Mouse (Mus musculus) gastrocnemius, postnatal 25 days (tissue): ENCODE measurements around the gene Sult1a1. TPM values are rescaled to one million over a fixed set of nuclear protein-coding genes. Genes with fewer than 3 reads are reported as not detected.
"Not testable (repeated sequence)": the region's sequence is repeated elsewhere in the genome, so short reads cannot be mapped to it uniquely, and the experiment has no call there.

ENCODE experiments used
- DNase-seq: peaks from one replicate; pipeline ENCODE4 v3.0.0; 2022
- total RNA-seq, 2 experiments: library from RNA; stranded (reverse); gene quantifications; 1 replicate in 1 of 2; 2 replicates in 1 of 2; pipeline ENCODE4 v1.2.3; 2021

The Sult1a1 gene
- total RNA-seq, 2 experiments from 2014 or later, result 12.3 to 22.9 TPM

DNA sequence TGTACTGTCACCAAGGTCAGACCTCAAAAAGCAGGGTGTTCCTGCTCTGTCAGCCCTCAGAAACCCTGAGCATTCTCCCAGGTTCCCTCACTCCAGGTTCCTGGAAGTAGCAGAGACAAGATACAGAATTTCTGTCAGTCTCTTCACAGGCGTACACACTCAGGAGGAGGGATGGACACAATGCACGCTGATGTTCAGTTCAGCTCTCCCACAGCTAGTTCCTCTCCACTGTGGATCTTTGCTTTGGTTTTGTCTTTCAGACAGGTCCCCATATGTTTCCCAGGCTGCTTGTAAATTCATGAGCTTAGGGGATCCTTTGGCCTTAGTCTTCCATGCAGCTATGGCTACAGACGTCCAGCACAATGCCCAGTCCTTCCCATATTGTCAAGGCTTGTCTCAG, 20.7 kb upstream of the Sult1a1 start:
- DNase-seq, result no peak

DNA sequence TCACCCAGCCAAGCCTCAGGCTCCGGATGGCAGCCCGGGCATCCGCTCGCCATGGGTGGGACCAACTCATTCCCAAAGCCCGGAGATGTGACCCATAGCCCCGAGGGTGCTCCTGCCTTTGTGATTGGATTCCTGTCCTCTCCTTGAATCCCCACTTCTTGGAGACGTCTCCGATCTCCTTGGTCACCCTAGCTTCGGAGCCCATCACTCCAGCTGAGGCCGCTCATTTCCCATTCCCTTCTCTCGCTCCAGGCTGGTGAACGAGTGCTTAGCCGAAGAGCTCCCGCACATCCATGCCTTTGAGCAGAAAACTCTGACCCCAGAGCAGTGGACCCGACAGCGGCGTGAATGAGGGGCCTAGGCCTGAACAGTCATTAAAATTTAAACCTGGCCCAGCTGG, 20.1 kb upstream of the Sult1a1 start:
- no peak for DNase-seq

DNA sequence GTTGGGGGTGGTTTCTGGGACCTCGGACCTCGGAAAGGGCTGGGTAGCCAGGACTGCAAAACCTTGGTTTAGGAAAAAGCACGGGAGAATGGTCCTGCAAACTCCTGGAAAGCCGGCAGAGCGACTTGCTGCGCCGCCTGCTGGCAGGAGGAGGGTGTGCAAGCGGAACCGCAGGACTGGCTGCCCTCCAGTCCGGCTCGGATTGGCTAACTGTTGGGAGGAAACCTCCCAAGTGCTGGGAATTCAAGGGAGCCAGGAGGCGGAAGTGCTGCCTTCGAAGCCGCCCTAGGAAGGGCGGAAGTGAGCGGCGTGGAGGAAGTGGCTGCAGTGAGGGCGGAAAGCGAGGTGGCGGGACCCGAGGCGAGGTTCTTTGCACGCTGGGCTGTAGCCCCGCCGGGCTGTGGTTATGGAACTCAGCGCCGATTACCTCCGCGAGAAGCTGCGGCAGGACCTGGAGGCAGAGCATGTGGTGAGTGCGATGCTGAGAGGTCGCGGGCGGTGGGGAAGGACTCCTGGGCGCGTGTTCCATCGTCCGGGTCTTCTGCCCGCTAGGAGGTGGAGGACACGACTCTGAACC, 19.5 kb upstream of the Sult1a1 start, which contains the start of gene Slx1b:
Gene Slx1b (minus strand): TSS at position 154 of the 577 bp plus-strand sequence.
- DNase-seq, result peak; percentile 95

DNA sequence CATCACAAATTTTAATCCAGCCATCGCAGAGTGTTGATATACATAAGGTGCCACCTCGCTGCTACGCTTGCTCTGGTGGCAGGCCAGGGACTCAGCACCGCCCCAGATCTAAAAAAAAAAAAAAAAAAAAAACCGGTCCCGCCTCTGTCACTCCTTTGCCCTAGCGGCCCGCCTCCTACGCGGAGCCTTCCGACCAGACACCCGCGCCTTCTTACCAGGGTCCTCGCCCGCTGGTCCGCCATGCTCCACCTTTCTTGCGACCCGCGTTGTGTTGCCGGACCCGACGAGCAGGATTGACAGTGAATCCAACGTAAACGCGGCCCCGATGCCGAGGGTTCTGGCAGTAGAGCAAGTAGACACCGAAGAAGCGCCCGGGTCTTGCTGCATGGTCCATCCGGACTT, 19.0 kb upstream of the Sult1a1 start, which contains the start of gene Bola2:
Gene Bola2 (plus strand): TSS at position 192 of the 402 bp plus-strand sequence.
- DNase-seq, result peak; percentile 71

DNA sequence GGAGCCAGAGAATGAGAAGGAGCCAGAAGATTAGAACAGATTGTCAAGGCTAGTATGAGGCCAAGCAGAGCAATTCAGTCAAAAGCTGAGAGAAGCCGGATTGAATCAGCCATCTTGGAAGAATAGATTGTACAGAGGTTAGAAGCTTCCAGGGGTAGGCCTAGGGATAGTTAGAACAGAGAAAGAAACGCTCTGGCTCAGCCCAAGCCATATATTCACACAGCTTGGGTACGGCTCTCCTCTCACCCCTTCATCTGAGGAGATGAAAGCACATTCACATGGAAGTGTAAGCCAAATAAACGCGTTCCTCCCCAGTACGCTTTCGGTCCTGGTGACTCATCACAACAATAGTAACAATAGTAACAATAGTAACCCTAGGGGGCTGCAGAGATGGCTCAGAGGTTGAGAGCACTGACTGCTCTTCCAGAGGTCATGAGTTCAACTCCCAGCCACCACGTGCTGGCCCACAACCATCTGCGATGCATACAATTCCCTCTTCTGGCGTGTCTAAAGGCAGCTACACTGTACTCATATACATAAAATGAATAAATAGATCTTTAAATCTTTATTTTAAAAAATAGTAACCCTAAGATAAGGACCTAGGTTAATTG, 18.3 kb upstream of the Sult1a1 start:
- DNase-seq, result no peak

DNA sequence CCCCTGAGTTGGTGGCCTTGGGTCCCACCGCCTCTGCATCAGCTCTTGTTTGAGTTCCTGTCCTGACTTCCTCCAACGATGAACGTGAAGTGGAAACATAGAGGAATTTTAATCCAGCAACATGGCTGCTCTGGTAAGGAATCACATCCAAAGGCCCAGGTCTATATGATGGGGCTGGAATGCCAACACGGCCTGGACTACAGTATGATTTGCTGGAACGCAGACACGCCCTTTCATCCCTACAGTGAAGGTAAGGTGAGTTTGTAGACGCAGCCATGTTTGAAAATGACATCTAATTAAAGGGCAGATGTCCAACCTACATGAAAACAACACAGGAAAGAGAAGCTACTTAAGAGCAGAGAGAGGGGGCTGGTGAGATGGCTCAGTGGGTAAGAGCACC, 17.5 kb upstream of the Sult1a1 start:
- DNase-seq, result no peak

DNA sequence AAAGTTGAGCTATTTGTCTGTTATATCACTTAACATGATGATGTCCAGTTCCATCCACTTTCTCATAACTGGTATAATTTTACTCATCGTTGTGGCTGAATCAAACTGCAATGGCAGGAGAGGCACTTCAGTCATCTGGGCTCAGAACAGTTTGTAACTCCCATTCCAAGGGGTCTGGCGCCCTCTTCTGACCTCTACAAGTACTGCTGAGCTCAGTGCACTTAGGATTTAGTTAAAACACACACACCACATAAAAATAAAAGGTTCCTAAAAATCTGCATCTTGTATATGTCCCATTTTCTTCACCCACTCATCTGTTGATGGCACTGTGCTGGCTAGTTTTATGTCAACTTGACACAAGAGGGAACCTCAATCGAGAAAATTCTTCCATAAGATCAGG, 17.0 kb upstream of the Sult1a1 start:
- DNase-seq, result peak; percentile 66

DNA sequence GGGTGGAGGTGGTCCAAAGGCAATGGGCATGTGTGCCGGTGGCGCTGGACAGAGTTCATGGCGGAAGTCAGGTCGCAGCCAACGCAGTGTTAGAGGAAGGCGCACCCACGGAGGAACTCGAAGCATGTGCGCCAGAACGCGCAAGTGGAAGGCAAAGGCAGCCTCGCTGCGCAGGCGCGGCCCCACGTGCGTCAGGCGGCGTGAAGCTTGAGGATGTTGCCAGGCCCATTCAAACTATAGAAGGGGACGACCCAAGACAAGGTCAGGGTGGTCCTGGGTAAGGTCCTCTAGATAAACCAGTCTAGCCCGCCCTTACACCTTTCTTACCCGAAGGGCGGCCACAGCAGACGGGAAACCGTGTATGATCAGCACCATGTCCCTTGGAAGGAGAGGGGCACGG, 16.2 kb upstream of the Sult1a1 start:
- no peak for DNase-seq

DNA sequence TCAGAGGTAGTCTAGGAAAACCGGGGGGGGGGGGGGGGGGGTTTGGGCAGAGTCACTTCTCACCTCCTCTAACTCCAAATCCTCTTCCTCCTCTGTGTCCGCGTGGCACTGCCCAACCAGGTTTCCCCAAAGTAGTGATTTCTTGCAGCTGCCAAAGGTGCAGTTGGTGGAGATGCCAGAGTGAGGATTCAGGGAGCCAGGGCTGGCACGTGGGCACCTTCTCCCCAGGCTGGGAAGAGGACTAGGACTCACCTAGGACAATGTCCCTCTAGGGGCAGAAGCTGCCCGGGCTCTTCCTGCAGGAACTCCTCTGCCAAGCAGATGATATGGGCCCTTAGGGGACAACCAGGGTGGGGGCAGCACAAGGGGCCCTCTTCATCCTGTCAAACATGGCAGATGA, 15.4 kb upstream of the Sult1a1 start:
- DNase-seq, result no peak

DNA sequence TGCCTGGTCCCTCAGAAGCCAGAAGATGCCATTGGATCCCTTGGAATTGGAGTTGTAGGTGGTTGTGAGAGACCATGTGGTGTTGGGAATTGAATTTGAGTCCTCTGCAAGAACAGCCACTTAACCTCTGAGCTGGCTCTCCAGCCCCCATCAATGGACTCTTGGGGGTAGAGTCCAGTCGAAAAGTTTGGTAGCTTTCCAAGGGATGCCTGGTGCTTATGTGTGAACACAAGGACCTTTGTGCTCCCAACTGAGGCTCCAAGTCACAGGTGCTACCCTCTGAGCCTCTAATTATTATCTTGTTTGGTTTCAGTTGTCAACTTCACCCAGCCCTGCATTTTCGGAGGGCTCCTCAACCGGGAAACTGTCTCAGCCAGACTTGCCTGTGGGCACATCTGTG, 14.5 kb upstream of the Sult1a1 start:
- DNase-seq, result no peak

DNA sequence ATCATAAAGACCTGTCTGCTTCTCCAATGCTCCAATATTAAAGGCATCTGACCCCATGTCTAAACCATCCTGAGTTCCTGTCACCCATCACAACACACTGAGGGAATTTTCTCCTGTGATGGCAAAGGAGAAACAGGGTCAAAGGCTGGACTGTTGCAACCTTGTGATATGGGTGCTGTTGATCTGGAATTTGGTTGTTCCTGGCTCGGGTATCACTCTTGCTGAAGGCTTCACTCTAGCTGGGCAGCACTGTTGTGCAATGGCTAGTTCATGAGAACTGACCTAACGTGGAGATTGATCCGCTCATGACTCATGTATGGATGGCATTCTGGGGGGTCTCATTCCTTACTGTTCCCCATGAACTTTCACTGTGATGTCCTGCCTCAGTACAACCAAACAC, 12.8 kb upstream of the Sult1a1 start:
- DNase-seq, result no peak

DNA sequence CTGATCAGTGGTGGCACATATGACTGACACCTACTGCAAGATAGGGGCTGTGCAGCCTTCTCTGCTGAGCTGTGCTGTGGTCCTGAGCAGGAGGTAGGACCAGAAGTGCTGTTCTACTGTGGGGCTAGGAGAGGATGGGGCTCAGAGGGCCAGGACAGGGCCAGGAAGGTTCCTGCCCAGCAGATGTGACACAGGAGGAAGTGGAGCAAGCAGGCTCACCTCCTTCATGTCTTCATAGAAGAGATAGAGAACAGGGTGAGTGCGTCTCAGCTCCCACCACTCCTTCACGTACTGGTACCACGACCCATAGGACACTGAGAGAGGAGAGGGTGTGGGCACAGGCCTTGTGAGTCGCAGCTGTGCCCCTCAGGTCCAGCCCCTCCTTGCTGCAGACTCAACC, 11.9 kb upstream of the Sult1a1 start:
- DNase-seq, result not testable (repeated sequence)

DNA sequence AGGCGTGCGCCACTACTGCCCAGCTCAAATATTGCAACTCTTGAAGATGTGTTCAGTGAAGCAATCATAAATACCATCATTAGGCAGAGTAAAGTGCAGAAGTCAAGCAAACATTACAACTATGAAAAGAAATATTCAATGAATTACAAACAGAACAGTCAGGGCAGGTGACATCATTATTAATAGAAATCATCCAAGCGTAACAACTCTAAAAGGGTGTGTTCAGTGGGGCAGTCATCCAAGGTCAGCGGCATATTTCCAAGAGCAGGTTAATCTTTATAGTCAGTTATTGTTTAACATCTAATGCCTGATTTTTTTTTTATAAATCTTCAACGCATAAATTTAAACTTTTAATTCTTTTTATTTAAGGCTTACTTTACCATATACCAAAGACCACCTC, 5.0 kb upstream of the Sult1a1 start:
- DNase-seq, result no peak

DNA sequence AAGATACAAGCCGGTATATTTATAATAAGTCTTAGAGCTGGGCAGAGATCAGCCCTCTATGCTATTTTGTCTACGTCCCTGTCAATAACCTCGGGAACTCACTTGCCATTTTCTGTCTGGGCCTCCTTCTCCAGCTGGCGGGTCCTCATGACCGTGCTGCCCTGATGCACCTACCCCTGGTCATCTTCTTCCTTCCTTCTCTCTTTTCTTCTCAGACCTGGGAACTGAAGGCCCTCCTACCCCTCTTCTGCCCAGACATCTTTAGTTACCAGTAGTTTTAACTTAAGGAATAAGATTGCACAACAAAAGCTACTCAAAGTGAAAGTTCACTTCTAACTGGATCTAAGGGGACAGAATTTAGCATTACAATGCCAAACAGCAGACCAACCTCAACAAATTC, 3.5 kb upstream of the Sult1a1 start:
- no peak for DNase-seq

DNA sequence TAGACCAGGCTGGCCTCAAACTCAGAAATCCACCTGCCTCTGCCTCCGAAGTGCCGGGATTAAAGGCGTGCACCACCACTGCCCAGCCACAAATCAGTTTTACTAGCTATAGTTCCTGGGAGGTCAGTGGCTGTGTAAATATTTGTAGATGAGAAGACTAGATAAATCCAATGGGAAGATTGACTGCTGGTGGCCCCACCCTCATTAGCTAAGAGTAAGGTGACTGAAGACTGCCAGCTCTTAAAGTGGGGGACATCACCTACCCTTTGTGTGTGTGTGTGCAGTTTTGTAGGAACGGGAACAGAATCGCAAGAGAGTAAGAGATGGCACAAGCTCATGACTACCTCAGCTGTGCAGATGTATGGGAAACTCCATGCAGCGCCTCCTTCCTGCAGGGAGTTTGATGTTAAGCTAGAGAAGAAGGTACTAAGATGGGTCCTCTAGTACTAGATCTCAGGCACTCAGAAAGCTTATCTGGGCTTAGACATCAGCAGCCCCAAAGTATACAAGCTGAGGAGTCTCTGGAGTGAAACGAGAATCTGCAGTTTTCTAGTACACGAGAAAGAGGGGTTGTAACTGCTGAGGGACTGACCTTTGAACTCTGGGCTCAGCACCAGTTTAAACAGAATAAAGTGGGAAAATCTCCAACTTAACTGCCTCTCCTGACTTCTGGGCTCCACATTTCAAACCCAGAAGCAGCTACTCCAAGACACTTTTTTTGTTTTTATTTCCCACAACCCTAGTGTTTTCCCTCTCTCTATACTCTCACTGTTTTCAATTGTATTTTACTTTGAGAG, 2.5 kb upstream of the Sult1a1 start:
- no peak for DNase-seq

DNA sequence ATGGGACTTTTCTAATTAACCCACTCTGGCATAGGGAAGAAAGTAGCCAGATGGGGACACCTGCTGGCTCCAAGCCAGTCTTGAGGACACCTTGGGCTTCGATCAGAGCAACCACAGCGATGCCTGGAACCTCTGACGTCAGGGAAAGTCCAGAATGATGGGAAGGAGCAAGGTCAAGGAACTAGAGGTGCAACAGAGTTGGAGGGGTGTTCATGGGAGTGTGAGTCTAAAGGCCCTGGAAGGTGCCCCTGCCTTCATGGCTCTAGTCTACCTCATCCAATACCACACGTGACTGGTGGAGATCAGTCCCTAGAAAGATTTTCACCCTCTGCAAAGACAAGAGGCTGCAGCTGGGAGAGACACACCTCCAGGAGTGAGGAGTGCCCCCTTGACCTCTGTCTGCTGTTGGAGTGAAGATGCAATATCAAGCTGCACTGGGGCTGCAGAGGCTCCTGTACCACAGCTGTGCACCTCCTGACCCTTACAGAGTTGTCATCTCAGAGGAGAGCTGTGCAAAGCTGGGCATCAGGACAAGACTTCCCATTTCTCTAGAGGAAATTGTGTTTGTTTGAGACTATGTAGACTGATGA, 494 bp upstream of the Sult1a1 start:
- DNase-seq, result no peak

DNA sequence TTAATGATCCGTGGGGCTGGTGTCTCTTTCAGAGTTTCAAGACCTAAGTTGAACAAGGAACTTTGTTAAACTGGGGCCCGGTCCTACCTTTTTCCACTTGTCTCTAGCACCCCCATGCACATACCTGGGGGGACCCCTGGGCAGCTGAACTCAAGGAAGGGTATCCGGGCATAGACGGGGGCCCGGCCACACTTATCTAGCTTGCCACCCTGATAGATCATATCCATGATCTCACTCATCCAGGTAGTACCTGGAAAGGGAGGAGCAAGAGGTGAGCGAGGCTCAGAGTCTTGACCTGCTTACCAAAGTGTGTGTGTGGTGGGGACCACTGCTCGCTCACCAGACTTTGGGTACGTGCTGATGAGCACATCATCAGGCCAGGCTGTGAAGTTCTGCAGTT, 1.1 kb downstream of the Sult1a1 start:
- DNase-seq, result no peak

DNA sequence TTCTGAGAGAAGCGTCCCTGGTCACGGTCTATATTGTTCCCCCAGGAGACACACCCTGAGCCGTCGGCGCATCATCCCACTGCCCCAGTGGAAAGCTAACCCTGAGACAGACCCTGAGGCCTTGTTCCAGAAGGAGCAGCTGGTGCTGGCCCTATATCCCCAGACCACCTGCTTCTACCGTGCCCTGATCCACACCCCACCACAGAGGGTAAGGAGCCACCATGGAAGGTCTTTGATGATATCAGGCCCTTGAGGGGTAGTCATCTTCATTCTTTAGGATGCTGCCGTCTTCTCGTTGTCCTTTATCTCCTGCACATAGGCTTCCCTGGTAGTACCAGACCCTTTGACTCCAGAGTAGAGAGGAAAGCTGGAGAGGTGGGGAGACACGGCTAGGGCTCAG, 4.1 kb downstream of the Sult1a1 start:
- DNase-seq, result no peak

DNA sequence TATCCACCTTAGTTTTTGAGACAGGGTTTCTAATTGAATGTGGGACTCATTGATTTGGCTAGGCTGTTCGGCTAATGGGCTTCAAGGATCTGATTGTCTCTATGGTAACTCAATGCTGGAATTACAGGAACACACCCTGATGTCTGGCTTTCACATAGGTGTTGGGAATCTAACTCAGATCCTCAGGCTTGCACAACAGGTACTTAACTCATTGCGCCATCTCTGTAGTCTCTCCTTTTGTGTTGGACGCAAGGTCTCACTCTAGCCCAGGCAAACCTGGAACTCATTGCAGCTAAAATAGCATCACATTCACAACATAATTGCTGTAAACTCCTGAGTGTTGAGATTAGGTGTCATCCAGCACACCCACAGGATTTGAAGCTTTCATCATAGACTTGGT, 6.1 kb downstream of the Sult1a1 start:
- DNase-seq, result no peak

DNA sequence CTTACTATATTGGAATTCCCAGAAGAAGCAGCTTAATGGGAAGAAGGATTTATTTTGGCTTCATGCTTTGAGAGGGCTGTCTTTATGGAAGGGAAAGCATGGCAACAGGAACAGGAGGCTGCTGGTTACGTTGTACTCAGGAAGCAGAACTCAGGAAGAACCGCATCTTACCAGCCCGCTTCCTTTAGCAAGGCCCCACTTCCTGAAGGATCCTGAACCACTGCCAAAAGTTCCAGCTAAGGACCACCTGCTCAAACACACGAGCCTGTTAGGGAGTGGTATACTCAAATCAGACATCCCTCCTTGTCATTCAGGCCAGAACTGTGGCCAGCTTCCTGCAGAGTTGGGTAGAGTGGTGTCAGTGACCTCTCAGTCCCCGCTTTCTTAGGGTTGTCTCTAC, 7.8 kb downstream of the Sult1a1 start:
- no peak for DNase-seq

DNA sequence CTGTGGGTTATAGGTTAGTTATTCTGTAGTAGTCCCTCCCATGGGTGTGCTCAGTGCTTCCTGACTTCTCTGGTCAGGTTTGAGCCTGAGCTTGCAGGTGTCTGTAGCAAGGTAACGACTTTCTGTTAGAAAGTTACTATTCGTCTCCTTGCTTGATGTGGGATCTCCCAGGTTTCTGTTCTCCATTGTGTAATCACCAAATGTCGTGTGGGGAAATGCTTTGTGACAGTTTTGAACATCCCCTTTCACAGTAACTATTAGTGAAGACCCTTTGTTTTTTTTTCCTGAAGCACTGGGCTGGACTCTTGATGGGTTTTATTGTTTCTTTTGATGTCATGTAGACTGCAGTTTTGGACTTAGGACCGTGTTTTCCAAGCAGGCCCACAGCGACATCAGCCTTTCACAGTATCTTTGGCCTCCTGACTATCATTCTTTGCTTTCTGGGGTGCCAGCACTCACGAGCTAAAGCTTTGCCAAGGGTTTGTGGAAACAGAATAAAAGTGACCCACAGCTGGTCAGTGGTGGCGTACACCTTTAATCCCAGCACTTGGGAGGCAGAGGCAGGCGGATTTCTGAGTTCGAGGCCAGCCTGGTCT, 8.6 kb downstream of the Sult1a1 start:
- no peak for DNase-seq

DNA sequence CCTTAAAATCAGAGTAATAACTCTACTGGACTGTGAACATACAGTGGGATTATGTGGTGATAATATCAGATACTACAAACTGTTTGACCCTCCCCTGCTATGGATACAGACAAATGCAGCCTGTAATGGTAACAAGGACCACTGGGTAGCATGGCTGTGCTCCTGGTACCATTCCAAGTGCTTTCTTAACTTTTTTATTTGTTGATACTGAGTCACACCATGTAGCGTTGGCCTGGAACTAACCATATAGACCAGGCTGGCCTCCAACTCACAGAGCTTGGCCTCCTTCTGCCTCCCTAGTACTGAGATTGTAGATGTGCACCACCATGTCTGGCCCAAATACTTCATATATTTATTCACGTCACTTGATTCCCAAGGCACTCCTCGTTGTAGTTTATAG, 11.0 kb downstream of the Sult1a1 start:
- DNase-seq, result peak; percentile 38

DNA sequence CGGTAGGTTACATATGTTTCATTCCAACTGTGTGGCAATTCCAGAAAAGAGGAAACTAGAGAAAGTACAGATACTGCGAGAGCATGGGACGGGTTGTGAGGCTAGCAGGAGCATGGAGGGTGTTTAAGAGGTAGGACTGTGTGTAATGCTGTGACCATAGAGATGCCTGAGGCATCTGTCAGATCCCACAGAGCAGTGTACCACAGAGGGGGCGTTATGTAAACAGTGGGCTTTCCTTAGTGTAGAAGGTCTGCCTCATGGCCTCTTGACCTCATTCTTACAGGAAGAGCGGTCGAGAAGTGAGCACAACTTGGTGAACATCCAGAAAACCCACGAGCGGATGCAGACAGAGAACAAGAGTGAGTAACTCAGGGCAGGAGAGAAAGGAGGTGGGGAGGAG, 12.6 kb downstream of the Sult1a1 start:
- DNase-seq, result no peak
